Mouse (Mus musculus): ENCODE results near the gene Pgm3. TPM values are rescaled to one million over a fixed set of nuclear protein-coding genes. Genes with fewer than 3 reads are reported as not detected.

Gene Pgm3
- 3.4 and 3.8 TPM in 2 replicates for polyA plus RNA-seq (2012)

DNA sequence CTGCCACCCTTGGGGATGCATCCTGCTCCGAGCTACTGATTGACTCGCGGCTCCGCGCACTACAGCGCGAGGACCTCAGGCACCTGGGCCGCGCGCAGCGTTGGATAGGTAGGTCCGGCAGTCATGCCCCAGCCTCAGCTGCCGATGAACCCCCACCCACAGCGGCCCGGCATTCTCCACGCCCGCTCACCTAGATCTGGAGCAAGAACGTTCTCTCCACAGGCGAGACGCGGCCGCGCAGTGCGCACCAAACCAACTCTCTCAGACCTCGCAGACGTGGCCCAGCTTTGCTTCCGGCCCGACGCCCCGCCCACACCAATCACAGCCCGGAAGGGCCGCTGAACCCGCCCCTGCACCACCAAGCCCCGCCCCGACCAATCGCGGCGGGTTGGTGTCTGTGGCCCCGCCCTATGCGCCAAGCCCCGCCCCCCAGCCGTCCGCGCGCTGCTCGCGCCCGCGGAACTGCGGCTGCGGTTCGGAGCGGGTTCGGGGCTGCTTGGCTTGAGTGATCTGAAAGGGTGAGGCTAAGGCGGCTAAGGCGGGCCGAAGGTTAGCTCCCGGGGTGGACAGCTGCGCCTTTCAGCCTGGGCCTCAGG, at the start of gene Pgm3, which contains the start of gene Rwdd2a:
Gene Pgm3 (minus strand): TSS at position 303 of the 596 bp plus-strand sequence.
Gene Rwdd2a (plus strand): TSS at position 452 of the 596 bp plus-strand sequence.

Other genes with a start within 250 kb of the Pgm3 start
- gene Ube2cbp, start 106.9 kb downstream of the Pgm3 start, polyA plus RNA-seq (2012): 3.4 and 4.0 TPM in 2 replicates
- 2.6 and 4.1 TPM in 2 replicates for gene Dop1a, start 104.7 kb downstream of the Pgm3 start, polyA plus RNA-seq (2012)
- gene Rwdd2a, start 149 bp upstream of the Pgm3 start, polyA plus RNA-seq (2012): 0.38 and 0.55 TPM in 2 replicates
- gene Me1, start 124.1 kb upstream of the Pgm3 start, polyA plus RNA-seq (2012): 0.04 and 0.10 TPM in 2 replicates
- not detected in 2 replicates for gene Prss35, start 171.8 kb upstream of the Pgm3 start, polyA plus RNA-seq (2012)